Mouse (Mus musculus): ENCODE data around the gene Fth1.

Fth1 gene

DNA sequence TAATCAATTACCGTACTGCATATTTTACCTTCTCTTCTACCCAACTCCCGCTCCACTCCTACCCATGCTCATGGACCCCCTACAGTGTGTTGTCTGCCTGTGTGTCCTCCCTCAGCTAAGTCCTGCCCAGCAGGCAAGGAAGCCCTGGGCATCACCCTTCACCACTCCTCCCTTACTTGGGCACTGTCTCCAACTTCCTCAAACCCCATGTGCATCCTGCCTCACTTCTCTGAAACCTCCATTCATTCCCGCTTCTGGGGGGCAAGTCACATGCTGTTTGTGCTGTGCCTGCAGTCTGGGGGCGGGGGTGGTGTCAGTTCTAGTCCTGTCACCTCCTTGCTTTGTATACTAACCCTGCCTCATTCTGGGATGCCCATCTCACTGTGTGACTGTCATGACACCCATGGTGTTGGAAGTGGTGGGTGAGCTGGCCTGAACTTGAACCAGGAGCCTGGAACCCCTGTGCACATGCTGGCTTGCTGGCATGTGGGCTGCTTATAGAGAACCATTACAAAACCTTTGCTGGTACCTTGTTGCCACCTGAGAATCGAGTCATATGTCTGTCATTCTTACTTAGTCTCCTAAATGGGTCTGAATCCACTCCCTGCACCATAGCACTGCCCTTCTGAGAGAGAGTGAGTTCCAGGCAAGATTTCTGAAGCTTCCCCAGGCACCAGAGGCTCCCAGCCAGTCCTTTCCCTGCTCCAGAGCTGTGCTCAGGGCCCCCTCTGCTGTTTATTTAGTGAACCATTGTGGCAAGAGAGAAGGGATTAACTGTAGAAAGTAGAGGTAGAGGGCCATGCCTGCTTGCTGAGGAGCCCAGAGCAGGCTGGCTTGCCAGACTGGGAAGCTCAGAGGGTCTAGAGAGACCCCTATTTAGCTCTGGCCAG is 42.3 kb downstream of the Fth1 start:
- peak; percentile 41 for DNase-seq (ENCODE audit: extremely low spot score)

DNA sequence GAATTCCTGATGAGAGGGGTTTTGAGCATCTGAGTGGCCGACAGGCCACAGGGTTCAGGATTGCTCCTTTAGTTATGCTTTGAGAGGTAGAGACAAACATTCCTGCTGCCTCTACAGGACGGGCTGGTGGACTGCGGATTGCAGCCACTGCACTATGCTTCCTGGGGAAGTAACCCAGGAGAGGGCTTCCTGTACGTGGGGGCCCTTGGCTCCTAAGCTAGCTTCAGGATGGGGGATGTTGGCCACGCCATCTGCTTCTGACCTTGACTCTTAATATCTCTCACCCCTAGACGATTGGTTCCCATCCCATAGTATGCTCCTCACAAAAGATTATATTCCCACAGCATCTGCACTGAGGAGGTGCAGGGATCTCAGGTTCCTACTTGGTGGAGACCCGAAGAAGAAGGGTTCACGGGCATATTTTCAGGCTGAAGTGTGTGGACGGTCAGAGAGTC is 42.9 kb downstream of the Fth1 start:
- no peak for DNase-seq (ENCODE audit: extremely low spot score)

GRCm38 (mm10) chr19:10025169-10025875 is 44.9 kb downstream of the Fth1 start:
- peak; percentile 52 for DNase-seq (ENCODE audit: extremely low spot score)

DNA sequence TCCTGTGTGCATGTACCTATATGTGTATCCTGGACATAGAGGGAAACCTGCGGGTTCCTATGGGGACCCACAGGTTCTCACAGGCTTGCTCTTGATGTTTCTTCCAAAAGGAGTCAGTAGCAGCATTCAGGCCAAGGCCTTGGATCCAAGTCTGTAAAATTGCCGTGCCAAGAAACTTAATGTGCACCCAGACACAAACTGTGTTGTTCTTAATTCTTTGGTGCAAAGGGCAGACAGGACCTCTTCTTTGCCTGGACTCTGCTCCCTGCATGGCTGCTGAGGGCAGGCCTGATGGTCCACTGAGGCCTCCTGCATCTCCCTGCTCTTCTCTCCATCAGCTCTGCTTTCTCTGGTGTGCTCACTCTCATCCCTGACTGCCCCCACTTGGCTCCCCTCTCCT is 49.3 kb downstream of the Fth1 start:
- DNase-seq (ENCODE audit: extremely low spot score): no peak

GRCm38 (mm10) chr19:10033211-10033973 is 53.0 kb downstream of the Fth1 start:
- DNase-seq (ENCODE audit: extremely low spot score): peak; percentile 63

DNA sequence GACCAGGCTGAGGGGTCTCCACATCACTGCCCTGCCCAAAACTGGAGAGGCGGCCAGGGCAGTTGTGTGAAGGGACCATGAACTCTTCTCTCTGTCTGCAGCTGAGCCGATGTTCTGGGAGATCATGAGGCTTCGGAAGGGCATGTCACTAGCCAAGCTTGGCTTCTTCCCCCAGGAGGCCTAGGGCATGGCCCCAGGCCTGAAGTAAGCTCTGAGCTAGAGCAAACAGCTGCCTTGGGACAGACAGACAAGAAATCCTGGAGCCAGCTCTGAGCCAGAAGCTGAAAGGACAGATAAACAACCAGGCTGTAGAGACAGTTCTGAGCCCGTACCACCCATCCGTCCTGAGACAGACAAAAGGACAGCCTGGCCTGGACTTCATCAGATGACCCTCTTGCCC is 54.0 kb downstream of the Fth1 start:
- no peak for DNase-seq (ENCODE audit: extremely low spot score)

Measured in embryo, embryonic 9.5 days (tissue).